Mouse (Mus musculus) testis, adult 2 months (tissue): ENCODE data around the gene Ccl24.

Experiments used
- CTCF ChIP-seq: fragments of 200-500 bp; IDR thresholded peaks from 2 replicates; pipeline ENCODE4 v1.5.1; 2012; ENCODE audit warnings: low read depth, mild to moderate bottlenecking, inconsistent platforms, low read length, moderate library complexity; ENCODE audit not compliant: control insufficient read depth, insufficient read depth, insufficient replicate concordance
- POLR2A ChIP-seq: fragments of 200-500 bp; IDR thresholded peaks from 2 replicates; pipeline ENCODE4 v1.6.1; 2012; ENCODE audit warnings: low read depth, mild to moderate bottlenecking, inconsistent platforms, low read length, moderate library complexity; ENCODE audit not compliant: control insufficient read depth

DNA sequence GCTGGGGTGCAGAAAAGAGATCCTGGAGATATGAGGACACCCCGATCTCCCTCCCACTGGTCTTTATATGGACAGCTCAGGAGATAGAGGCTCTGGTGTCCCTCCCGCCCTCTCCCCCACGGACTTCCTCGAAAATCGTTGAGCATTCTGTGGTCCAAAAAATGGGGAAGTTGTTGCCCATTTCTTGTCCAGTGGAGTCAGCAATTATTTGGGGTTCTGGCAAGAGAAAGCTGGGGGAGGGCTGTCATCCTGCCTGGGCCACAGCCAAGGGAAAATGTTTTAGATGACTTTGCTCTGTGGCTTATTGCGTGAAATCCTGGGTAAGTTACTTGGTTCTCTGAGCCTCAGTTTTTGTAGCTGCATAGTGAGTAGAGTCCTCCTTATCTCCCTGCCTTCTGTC lies at the start of gene Ccl24:
- TF ChIP-seq CTCF (no peak), POLR2A (no peak)
